ENCODE assay signal across 29 mouse cellular contexts in the genomic region with DNA sequence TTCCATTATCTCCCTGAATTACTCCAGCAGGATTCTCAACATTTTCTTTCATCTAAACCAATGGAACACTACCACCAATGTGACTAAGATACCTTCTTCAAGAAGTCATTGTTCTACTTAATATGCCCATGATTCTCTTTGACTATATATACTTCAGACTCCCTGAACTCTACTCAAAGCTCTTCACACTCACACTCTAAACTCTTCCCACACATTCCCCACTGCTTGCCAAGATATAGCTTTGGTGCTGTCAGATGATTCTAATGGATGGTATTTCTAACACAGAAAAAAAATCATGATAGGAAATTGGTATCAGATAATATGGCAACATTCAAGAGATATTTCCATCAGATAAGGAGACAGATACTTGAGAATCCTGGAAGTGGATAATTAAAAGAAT.
"Had no signal": no experiment of that assay in that cellular context is flagged by ENCODE, and none has a peak within 500 bp of the region (broad histone marks: within the 10 kb centered on the region; RNA-seq: fewer than 3 reads in every experiment).

No protein-coding gene starts in this region.

- H3K36me3 ChIP-seq: embryonic facial prominence, embryonic 10.5 days; embryonic facial prominence, embryonic 12.5 days; embryonic facial prominence, embryonic 13.5 days; forebrain, embryonic 10.5 days; forebrain, embryonic 12.5 days; forebrain, embryonic 15.5 days had no signal

- H3K4me2 ChIP-seq: embryonic facial prominence, embryonic 12.5 days; embryonic facial prominence, embryonic 13.5 days; embryonic facial prominence, embryonic 15.5 days; forebrain, embryonic 12.5 days; forebrain, embryonic 13.5 days; forebrain, embryonic 15.5 days had no signal

- H3K9ac ChIP-seq: embryonic facial prominence, embryonic 12.5 days; embryonic facial prominence, embryonic 13.5 days; embryonic facial prominence, embryonic 15.5 days; forebrain, embryonic 12.5 days; forebrain, embryonic 13.5 days; forebrain, embryonic 15.5 days; forebrain, postnatal 0 days had no signal

- H3K4me1 ChIP-seq: embryonic facial prominence, embryonic 10.5 days; embryonic facial prominence, embryonic 12.5 days; embryonic facial prominence, embryonic 13.5 days; embryonic facial prominence, embryonic 15.5 days; forebrain, embryonic 10.5 days; forebrain, embryonic 12.5 days; forebrain, embryonic 13.5 days; forebrain, embryonic 15.5 days had no signal

- H3K27ac ChIP-seq: embryonic facial prominence, embryonic 10.5 days; embryonic facial prominence, embryonic 12.5 days; embryonic facial prominence, embryonic 13.5 days; embryonic facial prominence, embryonic 15.5 days; forebrain, embryonic 10.5 days; forebrain, embryonic 12.5 days; forebrain, embryonic 13.5 days; forebrain, embryonic 15.5 days; gastrocnemius, adult 2 months; heart, adult 2 months had no signal

- H3K27me3 ChIP-seq: embryonic facial prominence, embryonic 12.5 days; embryonic facial prominence, embryonic 13.5 days; embryonic facial prominence, embryonic 15.5 days; forebrain, embryonic 12.5 days; forebrain, embryonic 13.5 days; forebrain, embryonic 15.5 days had no signal

- ATAC-seq: forebrain, embryonic 13.5 days; forebrain, embryonic 14.5 days; forebrain, embryonic 15.5 days; forebrain, embryonic 16.5 days; forebrain, postnatal 0 days had no signal

- H3K9me3 ChIP-seq: embryonic facial prominence, embryonic 10.5 days; embryonic facial prominence, embryonic 12.5 days; embryonic facial prominence, embryonic 13.5 days; embryonic facial prominence, embryonic 15.5 days; forebrain, embryonic 10.5 days; forebrain, embryonic 12.5 days; forebrain, embryonic 13.5 days; forebrain, embryonic 15.5 days had no signal

- H3K4me3 ChIP-seq: embryonic facial prominence, embryonic 10.5 days; embryonic facial prominence, embryonic 12.5 days; embryonic facial prominence, embryonic 13.5 days; embryonic facial prominence, embryonic 15.5 days; erythroblast, embryonic 14.5 days; forebrain, embryonic 10.5 days; forebrain, embryonic 12.5 days; forebrain, embryonic 13.5 days; forebrain, embryonic 15.5 days; gastrocnemius, adult 2 months; heart, adult 2 months had no signal

- DNase-seq: cerebellum, adult 2 months; cerebellum, adult 8-10 months; cerebellum, adult 9-10 months; cerebellum, adult 9-11 months; cerebellum, postnatal 10 days; cerebellum, postnatal 14 days; cerebellum, postnatal 25 days; cerebellum, postnatal 36 days; embryo, embryonic 11 days; forebrain, postnatal 0 days; gastrocnemius, adult 2 months; gastrocnemius, postnatal 10 days; gastrocnemius, postnatal 14 days; gastrocnemius, postnatal 25 days; gastrocnemius, postnatal 36 days; heart, adult 11 months; heart, adult 18-20 months; heart, adult 2 months had no signal
